Mouse (Mus musculus): ENCODE measurements at regions not wholly inside any gene's neighbourhood (a gene's known extent, or its start where the extent isn't known, plus 50 kb on each side); places are given as distances from the start of the nearest gene placed in this dataset.

GRCm38 (mm10) chr14:71603710-71604109 lies 887.9 kb downstream of the Gm9195 start:
- TF ChIP-seq CTCF (IDR thresholded peaks at IDR 0.05; ENCODE audit: extremely low read depth, insufficient read length, insufficient replicate concordance, low read depth, low read length) (no peak), POLR2A (IDR thresholded peaks at IDR 0.05; ENCODE audit: low read depth, low read length) (no peak)
